Mouse (Mus musculus) megakaryocyte, embryonic 14.5 days (primary cell): Measurements from ENCODE around the gene Pnpla7. TPM values are rescaled to one million over a fixed set of nuclear protein-coding genes. Genes with fewer than 3 reads are reported as not detected.

Experiments
- H3K27me3 ChIP-seq: replicated peaks from 2 replicates; pipeline ENCODE3; 2012; ENCODE audit warnings: inconsistent platforms
- H3K36me3 ChIP-seq: replicated peaks from 2 replicates; pipeline ENCODE3; 2012; ENCODE audit warnings: low read length, inconsistent platforms, mixed read lengths
- H3K4me1 ChIP-seq: 2 replicates; pipeline ENCODE4 v1.6.1; 2012; ENCODE audit warnings: inconsistent platforms
- H3K4me3 ChIP-seq: replicated peaks from 2 replicates; pipeline ENCODE3; 2012; ENCODE audit warnings: moderate library complexity, mild to moderate bottlenecking, inconsistent platforms
- H3K9me3 ChIP-seq: 2 replicates; pipeline ENCODE4 v1.6.1; 2012; ENCODE audit warnings: inconsistent platforms
- FLI1 ChIP-seq: IDR thresholded peaks from 2 replicates; pipeline ENCODE4 v1.6.1; 2012; ENCODE audit warnings: low read length, inconsistent platforms, mixed read lengths
- GATA1 ChIP-seq: IDR thresholded peaks from 3 replicates; pipeline ENCODE4 v1.6.1; 2012; ENCODE audit warnings: mixed read lengths, low read length, inconsistent platforms, borderline replicate concordance
- polyA plus RNA-seq: library from polyadenylated mRNA; stranded (reverse); fragments of >175 nt; gene quantifications from 2 replicates; pipeline ENCODE4 v1.2.3, GENCODE M21; 2012; ENCODE audit warnings: low replicate concordance; ENCODE audit not compliant: insufficient read depth

The Pnpla7 gene
- polyA plus RNA-seq, 1 experiment = 7.1 TPM

DNA sequence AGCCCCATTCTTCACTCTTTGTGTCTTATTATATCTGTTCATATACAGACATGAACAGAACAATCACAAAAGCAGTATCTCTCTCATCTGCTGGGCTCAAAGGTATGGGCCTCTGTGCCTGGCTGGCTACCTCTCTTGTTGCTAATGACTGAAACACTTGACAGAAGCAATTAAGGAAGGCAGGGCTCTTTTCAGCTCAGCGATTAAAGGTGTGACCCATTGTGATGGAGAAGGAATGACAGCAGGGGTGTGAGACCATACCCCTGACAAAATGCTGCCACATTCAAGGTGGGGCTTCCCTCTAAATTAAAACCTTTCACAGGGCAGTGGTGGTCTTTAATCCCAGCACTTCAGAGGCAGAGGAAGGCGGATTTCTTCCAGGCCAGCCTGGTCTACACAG, 11.9 kb downstream of the Pnpla7 start:
- Histone ChIP-seq H3K9me3 (no peaks in the 10 kb centered on the region), H3K4me3 (no peak overlapping the region), H3K4me1 (peaks cover 9% of the 10 kb centered on the region), H3K27me3 (no peaks in the 10 kb centered on the region), H3K36me3 (peaks cover 70% of the 10 kb centered on the region)
- TF ChIP-seq GATA1 (no peak), FLI1 (no peak)

DNA sequence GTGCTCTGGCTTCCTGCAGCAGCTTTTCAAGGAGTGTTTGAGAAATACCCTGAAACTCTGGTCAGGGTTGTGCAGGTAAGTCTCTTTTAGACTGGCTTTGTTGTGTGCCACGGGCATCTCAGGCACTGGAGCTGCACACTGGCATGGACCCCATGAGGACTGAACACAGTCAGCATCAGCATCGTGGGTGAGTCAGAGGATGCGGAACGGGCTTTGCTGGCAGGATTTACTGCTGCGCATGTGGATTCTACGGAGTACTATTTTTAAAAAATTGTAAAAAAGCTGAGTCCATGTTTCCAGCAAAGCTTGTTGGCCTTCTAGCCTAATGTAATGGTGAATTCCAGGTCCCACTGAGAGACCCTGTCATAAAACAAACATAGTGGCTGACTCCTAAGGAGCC, 19.5 kb downstream of the Pnpla7 start:
- no peaks in the 10 kb centered on the region for H3K9me3 ChIP-seq
- H3K36me3 ChIP-seq = peaks cover 59% of the 10 kb centered on the region
- H3K27me3 ChIP-seq = no peaks in the 10 kb centered on the region
- no peak overlapping the region for H3K4me3 ChIP-seq
- TF ChIP-seq GATA1 (no peak), FLI1 (no peak)
- peaks cover 12% of the 10 kb centered on the region for H3K4me1 ChIP-seq

DNA sequence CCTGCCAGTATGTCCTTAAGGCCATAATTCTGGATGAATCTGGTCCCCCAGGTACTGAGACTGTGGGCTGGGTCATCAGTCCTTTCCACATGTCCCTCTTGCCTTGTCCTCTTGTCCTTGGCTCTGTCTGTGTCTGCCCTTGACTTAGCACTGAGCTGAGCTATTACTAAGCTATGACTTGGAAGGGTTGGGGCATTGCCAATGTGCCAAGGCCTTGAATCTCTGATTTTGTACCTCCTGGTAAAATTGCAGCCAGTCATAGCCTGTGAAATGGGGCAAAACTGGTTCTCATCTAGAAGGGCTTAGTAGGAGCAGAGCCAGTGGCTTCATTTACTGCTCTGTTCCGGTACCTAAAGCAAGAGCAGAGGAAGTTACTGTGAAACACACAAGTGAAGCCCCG, 20.6 kb downstream of the Pnpla7 start:
- Histone ChIP-seq H3K4me3 (no peak overlapping the region), H3K27me3 (no peaks in the 10 kb centered on the region), H3K36me3 (peaks cover 56% of the 10 kb centered on the region), H3K9me3 (no peaks in the 10 kb centered on the region), H3K4me1 (peaks cover 12% of the 10 kb centered on the region)
- no peak for TF ChIP-seq GATA1
- TF ChIP-seq FLI1 = no peak

DNA sequence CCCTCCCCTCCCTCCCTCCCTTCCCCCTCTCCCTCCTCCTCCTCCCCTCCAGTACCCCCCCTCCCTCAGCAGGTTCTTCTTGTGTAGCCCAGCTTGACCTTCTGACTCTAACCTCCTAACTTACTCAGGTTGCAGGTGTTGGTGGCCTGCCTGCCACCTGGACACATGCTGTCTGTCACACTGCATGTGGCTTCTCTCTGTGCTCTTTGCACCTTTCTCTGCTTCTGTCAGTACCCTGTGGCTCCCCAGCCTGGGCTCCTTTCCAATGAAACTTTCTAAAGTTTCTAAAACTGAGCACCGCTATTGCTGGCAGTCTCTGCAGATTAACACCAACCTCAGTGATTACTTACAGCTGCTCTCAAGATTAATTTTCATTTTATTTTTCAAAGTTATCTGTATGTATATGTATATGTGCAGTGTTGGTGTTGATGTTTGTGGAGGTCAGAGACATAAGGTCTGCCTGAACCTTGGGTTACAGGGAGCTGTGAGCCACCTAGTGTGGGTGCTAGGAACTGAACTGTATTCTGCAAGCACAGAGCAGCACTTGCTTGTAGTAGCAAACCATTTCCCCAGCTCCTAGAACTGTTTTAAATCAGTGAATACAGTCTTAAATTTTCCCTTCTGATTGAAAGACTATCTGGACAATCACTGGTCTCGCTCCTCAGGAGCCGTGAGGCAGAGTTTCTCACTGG, 24.9 kb downstream of the Pnpla7 start:
- peaks cover 1% of the 10 kb centered on the region; the same call in 1 of the 2 replicates for H3K4me1 ChIP-seq
- no peaks in the 10 kb centered on the region for H3K9me3 ChIP-seq
- H3K27me3 ChIP-seq = no peaks in the 10 kb centered on the region
- H3K4me3 ChIP-seq = no peak overlapping the region
- H3K36me3 ChIP-seq = peaks cover 67% of the 10 kb centered on the region
- TF ChIP-seq FLI1 (no peak), GATA1 (no peak)

DNA sequence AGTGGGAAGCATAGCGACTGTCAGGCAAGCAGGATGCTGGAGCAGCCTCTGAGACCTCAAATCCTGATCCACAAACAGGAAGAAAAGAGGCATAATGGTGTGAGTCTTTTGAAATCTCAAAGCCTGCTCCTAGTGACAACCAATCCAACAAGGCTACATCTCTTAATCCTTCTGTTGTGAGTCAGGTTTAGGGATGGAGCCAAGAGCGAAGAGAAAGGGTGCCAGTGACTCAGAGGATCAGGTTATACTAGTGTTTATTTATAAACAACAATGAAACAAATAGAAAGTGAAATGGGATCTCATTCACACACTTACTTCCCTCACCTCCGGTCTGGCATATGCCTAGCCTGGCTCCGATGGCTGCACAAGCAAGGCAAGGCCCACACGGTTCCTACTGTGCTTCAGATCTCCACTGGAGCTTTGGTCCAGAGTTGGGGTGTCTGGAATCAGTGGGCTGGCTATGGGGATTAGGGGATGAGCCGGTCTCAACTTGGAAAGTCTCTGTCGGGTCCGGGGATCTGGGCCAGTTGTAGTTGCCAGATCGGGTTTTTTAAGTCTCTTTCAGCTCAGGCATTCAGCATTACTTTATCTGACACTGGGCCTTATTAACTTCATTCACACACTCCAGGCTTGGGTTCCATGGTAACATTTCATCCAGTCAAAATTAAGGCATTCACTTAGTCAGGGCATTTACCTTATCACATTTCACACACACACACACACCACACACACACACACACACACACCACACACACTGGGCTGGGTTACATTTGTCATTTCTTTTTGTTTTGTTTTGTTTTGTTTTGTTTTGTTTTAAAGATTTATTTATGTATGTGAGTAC, 28.3 kb downstream of the Pnpla7 start:
- H3K27me3 ChIP-seq = no peaks in the 10 kb centered on the region
- no peak for TF ChIP-seq GATA1
- no peak for TF ChIP-seq FLI1
- H3K4me1 ChIP-seq = peaks cover 3% of the 10 kb centered on the region; the same call in 1 of the 2 replicates
- no peak overlapping the region for H3K4me3 ChIP-seq
- H3K36me3 ChIP-seq = peaks cover 39% of the 10 kb centered on the region
- H3K9me3 ChIP-seq = no peaks in the 10 kb centered on the region

DNA sequence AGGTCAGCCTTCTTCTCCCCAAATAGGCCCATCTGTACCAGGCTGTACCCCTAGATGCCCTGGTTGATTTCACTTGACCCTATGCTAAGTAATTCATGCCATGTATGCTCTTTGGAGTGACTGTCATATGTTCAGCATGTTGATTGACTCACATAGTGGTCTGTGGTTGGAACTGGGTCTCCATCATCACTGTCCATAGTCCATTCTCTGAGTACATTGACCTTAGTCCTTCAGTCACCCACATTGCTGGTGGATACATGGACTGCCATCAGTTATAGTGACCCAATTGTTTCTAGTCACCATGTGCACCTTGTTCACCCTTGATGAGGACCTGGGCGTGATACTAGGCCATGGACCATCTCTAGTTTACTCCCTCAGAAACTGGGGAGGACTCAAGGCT, 30.9 kb downstream of the Pnpla7 start:
- H3K4me3 ChIP-seq = no peak overlapping the region

DNA sequence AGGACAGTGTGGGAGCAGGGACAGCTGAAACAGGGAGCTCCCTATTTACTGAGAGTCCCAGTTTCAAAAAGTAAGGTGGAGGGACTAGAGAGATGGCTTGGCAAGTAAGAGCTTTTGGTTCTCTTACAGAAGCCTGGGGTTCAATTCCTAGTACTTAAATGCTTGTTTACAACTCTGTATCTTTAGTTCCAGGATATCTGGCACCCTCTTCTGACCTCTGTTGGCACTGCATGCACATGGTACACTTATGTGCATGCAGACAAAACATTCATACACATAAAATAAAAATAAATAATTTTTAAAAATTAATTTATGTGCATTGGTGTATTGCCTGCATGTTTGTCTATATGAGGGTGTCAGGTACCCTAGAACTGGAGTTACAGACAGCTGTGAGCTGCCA, 32.4 kb downstream of the Pnpla7 start:
- H3K4me3 ChIP-seq = no peak overlapping the region
- H3K4me1 ChIP-seq = peaks cover 3% of the 10 kb centered on the region; the same call in 1 of the 2 replicates
- TF ChIP-seq FLI1 = no peak
- TF ChIP-seq GATA1 = no peak
- no peaks in the 10 kb centered on the region for H3K9me3 ChIP-seq
- no peaks in the 10 kb centered on the region for H3K27me3 ChIP-seq
- peaks cover 28% of the 10 kb centered on the region for H3K36me3 ChIP-seq

More for the DNA sequence above, 30.9 kb downstream of the Pnpla7 start:
- no peaks in the 10 kb centered on the region for H3K27me3 ChIP-seq
- H3K9me3 ChIP-seq = no peaks in the 10 kb centered on the region
- H3K4me1 ChIP-seq = peaks cover 3% of the 10 kb centered on the region; the same call in 1 of the 2 replicates
- no peak for TF ChIP-seq FLI1
- TF ChIP-seq GATA1 = no peak
- H3K36me3 ChIP-seq = peaks cover 34% of the 10 kb centered on the region

DNA sequence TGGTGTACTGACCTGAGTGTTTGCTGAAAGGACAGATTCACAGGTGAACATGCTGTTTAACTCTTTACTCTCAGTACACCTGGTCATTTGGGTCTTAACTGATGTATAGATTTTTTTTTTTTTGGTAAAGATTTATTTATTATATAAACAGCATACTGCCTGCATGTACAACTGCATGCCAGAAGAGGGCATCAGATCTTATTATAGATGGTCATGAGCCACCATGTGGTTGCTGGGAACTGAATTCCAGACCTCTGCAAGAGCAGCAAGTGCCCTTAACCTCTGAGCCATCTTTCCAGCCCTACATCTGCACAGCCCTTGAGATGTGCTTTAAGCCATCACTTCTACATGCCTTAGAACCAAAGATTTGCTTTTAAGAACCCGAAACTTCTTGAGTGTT, 46.8 kb downstream of the Pnpla7 start:
- H3K27me3 ChIP-seq = no peaks in the 10 kb centered on the region
- peaks cover 58% of the 10 kb centered on the region for H3K36me3 ChIP-seq
- H3K9me3 ChIP-seq = no peaks in the 10 kb centered on the region
- H3K4me1 ChIP-seq = peaks cover 16% of the 10 kb centered on the region
- no peak for TF ChIP-seq GATA1
- TF ChIP-seq FLI1 = no peak
- no peak overlapping the region for H3K4me3 ChIP-seq

DNA sequence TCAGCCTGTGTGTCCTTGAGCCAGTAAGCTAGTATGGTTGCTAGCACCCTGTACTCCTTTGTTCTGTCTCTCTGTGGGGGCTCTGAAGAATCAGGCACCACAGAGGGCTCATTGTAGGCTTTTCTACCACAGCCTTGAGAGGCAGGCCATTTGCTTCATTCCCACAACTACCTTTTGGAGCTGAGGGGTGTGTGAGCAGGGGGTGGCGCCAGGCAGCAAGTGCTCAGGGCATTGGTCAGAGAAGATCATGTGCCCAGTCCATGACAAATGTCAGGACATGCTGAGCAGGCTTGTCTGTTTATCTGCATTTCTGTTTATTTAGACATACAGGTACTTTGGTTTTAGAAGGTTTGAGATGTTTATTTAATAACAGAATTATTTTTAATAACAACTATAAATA, 49.3 kb downstream of the Pnpla7 start:
- Histone ChIP-seq H3K9me3 (no peaks in the 10 kb centered on the region), H3K27me3 (no peaks in the 10 kb centered on the region), H3K4me3 (no peak overlapping the region), H3K36me3 (peaks cover 54% of the 10 kb centered on the region), H3K4me1 (peaks cover 16% of the 10 kb centered on the region)
- TF ChIP-seq FLI1 (no peak), GATA1 (no peak)

DNA sequence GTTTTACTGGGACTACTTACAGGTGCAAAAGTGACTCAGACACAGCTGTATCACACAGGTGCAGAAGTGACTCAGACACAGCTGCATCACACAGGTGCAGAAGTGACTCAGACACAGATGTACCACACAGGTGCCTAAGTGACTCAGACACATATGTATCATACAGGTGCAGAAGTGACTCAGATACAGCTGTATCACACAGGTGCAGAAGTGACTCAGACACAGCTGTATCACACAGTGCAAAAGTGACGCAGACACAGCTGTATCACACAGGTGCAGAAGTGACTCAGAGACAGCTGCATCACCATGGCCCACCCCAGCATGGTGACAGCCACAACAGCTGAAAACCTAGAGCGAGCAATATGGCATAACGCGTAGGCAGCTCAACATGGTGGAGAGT, 59.2 kb downstream of the Pnpla7 start:
- H3K36me3 ChIP-seq = peaks cover 55% of the 10 kb centered on the region
- H3K27me3 ChIP-seq = peaks cover 2% of the 10 kb centered on the region
- no peak for TF ChIP-seq FLI1
- TF ChIP-seq GATA1 = no peak
- H3K4me1 ChIP-seq = no peaks in the 10 kb centered on the region; the same call in 1 of the 2 replicates
- H3K4me3 ChIP-seq = peak overlapping the region; percentile 26
- H3K9me3 ChIP-seq = no peaks in the 10 kb centered on the region
